Comparison of ENCODE assay signal across 8 mouse cellular contexts in the genomic region with DNA sequence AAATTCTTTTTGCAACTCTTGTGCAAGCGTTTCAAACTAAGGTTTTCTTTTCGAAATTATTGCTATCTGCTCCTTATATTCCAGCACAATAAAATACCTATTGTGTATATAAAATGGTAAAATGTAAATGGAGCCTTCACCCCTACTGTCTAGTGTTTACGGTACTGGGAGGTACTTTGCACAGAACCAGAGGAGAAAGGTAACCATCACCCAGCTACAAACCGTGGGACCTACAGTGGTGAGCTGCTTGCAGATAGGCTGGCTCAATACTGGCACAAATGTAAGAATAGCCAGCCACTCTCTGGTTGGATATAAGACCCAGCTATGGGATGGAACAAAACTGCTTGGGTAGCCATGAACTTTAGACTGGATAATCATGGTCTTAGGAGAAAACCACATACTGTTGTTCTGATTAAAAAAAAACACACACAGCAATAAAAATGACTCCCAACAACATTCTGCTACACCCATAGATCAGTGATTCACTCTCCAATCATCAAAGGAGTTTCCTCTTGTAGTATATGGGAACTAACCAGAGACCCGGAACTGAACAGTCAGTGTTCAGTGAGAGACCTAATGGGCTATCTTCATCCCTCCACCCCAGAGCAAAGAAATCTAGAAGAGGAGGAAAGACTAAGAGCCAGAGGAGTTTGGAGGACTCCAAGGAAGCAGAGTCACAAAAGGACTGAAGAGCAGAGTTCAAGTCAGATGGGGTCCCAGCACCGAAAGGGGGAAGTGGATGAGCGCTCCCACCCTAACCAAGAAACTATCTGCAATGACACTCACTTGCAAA. TPM values are rescaled to one million over a fixed set of nuclear protein-coding genes. Genes with fewer than 3 reads are reported as not detected.
DNase-seq lines count a peak whose midpoint lies in the region; ATAC-seq and TF ChIP-seq lines count a peak whose summit lies in the region.

No protein-coding gene starts in this region.

- WGBS in forebrain, embryonic 12.5 days = 65% methylated on average over 7 of the region's 7 CpGs
- 54% methylated on average over 7 of the region's 7 CpGs for WGBS in liver, embryonic 12.5 days (ENCODE audit: insufficient replicate concordance)

- H3K4me3 ChIP-seq in testis, adult 2 months (ENCODE audit: control insufficient read depth, low read depth, low read length) = peak overlapping the region; percentile 91; the same call in 1 of the 2 replicates
- H3K4me3 ChIP-seq in forebrain, embryonic 12.5 days (replicated peaks) = peak overlapping the region; percentile 98
- H3K4me3 ChIP-seq in liver, embryonic 12.5 days = peak overlapping the region; percentile 91

- H3K36me3 ChIP-seq in testis, adult 2 months (ENCODE audit: control insufficient read depth, insufficient read depth, low read length) = no peaks in the 10 kb centered on the region
- no peaks in the 10 kb centered on the region for H3K36me3 ChIP-seq in forebrain, embryonic 12.5 days (replicated peaks)
- H3K36me3 ChIP-seq in liver, embryonic 12.5 days = 0 out of 2 replicates have a peak, but pooled peaks cover 4% of the 10 kb centered on the region

- TF ChIP-seq CTCF in testis, adult 2 months (IDR thresholded peaks at IDR 0.05; ENCODE audit: control insufficient read depth, insufficient read depth, insufficient replicate concordance, low read depth, low read length) = no peak

- H3K27me3 ChIP-seq in testis, adult 2 months (ENCODE audit: control insufficient read depth, insufficient read depth, low read length) = no peaks in the 10 kb centered on the region
- H3K27me3 ChIP-seq in forebrain, embryonic 12.5 days = no peaks in the 10 kb centered on the region
- H3K27me3 ChIP-seq in liver, embryonic 12.5 days (replicated peaks) = no peaks in the 10 kb centered on the region; the same call in 1 of the 2 replicates

- H3K27ac ChIP-seq in testis, adult 2 months (ENCODE audit: control insufficient read depth, insufficient read depth, low read depth, low read length) = no peak overlapping the region; the same call in 1 of the 2 replicates
- H3K27ac ChIP-seq in forebrain, embryonic 12.5 days = no peak overlapping the region
- H3K27ac ChIP-seq in liver, embryonic 12.5 days = no peak overlapping the region

- no peak for TF ChIP-seq POLR2A in testis, adult 2 months (IDR thresholded peaks at IDR 0.05; ENCODE audit: control insufficient read depth, low read depth, low read length)

- peaks cover 2% of the 10 kb centered on the region; the same call in 1 of the 2 replicates for H3K4me1 ChIP-seq in testis, adult 2 months (ENCODE audit: control insufficient read depth, insufficient read depth, low read length)
- H3K4me1 ChIP-seq in forebrain, embryonic 12.5 days = peaks cover 18% of the 10 kb centered on the region
- peaks cover 26% of the 10 kb centered on the region for H3K4me1 ChIP-seq in liver, embryonic 12.5 days

- peak overlapping the region; percentile 90; the same call in 1 of the 2 replicates for H3K9ac ChIP-seq in forebrain, embryonic 12.5 days
- peak overlapping the region; percentile 94; the same call in 1 of the 2 replicates for H3K9ac ChIP-seq in liver, embryonic 12.5 days

- no peaks in the 10 kb centered on the region for H3K9me3 ChIP-seq in forebrain, embryonic 12.5 days
- H3K9me3 ChIP-seq in liver, embryonic 12.5 days (replicated peaks) = no peaks in the 10 kb centered on the region

- peak; percentile 34 for ATAC-seq in forebrain, embryonic 12.5 days (ENCODE audit: low FRiP score)
- no peak for ATAC-seq in liver, embryonic 12.5 days
- ATAC-seq in granulocyte monocyte progenitor cell, adult 5-6 weeks (replicated peaks; ENCODE audit: poor library complexity, severe bottlenecking) = no peak

- H3K4me2 ChIP-seq in forebrain, embryonic 12.5 days = peak overlapping the region; percentile 55
- H3K4me2 ChIP-seq in liver, embryonic 12.5 days = peak overlapping the region; percentile 79

- no peak for DNase-seq in testis, postnatal 10 days (ENCODE audit: low spot score)
- DNase-seq in layer of hippocampus, postnatal 25 days (ENCODE audit: extremely low spot score in 1 of 2, low spot score in 1 of 2) = no peak
- no peak for DNase-seq in gastrocnemius, postnatal 10 days
- no peak for DNase-seq in urinary bladder, adult 2 months (ENCODE audit: low spot score)

RNA-seq across cellular contexts. Expression of a gene that starts 0.7 kb away (rescaled TPM):
- 5.5 and 7.1 TPM in 2 replicates for polyA plus RNA-seq in testis, adult 2 months (2012; rRNA removed)
- 61.7 and 68.8 TPM in 2 replicates for polyA plus RNA-seq in forebrain, embryonic 12.5 days (2016; fragmentation: Nextera tagmentation; extraction: Ambion mirVana)
- polyA plus RNA-seq in liver, embryonic 12.5 days (2016; fragmentation: Nextera tagmentation; extraction: Ambion mirVana) = 34.5 and 35.9 TPM in 2 replicates
- 79.2 and 94.1 TPM in 2 replicates for total RNA-seq in granulocyte monocyte progenitor cell, adult 5-6 weeks (2014; fragmentation: Nextera tagmentation)
- 84.5 and 105 TPM in 2 replicates for total RNA-seq in granulocyte monocyte progenitor cell, adult 5-6 weeks (2017)
- total RNA-seq in layer of hippocampus, postnatal 25 days (2021) = 10 to 100 TPM; 47.9 to 54.1 TPM
- total RNA-seq in gastrocnemius, postnatal 10 days (2021) = 10 to 100 TPM; 31.6 to 39.2 TPM
- polyA plus RNA-seq in urinary bladder, adult 2 months (2012; rRNA removed) = 48.1 and 50.0 TPM in 2 replicates

RNA-seq across cellular contexts. Expression of a gene that starts 37.7 kb away (rescaled TPM):
- 1.5 and 2.3 TPM in 2 replicates for polyA plus RNA-seq in testis, adult 2 months (2012; rRNA removed)
- 8.3 and 9.0 TPM in 2 replicates for polyA plus RNA-seq in forebrain, embryonic 12.5 days (2016; fragmentation: Nextera tagmentation; extraction: Ambion mirVana)
- polyA plus RNA-seq in liver, embryonic 12.5 days (2016; fragmentation: Nextera tagmentation; extraction: Ambion mirVana) = 3.8 and 4.3 TPM in 2 replicates
- 11.3 and 20.9 TPM in 2 replicates for total RNA-seq in granulocyte monocyte progenitor cell, adult 5-6 weeks (2014; fragmentation: Nextera tagmentation)
- 30.0 and 33.9 TPM in 2 replicates for total RNA-seq in granulocyte monocyte progenitor cell, adult 5-6 weeks (2017)
- total RNA-seq in layer of hippocampus, postnatal 25 days (2021) = 10 to 100 TPM; 24.9 to 25.7 TPM
- total RNA-seq in gastrocnemius, postnatal 10 days (2021) = 1 to 10 TPM; 5.3 to 7.0 TPM
- polyA plus RNA-seq in urinary bladder, adult 2 months (2012; rRNA removed) = 16.7 and 16.8 TPM in 2 replicates
